Mouse (Mus musculus) cerebellum, adult 2 months (tissue): ENCODE data around the gene Lrrc63.

Source experiments
- CTCF ChIP-seq: fragments of 200-500 bp; IDR thresholded peaks from 2 replicates; pipeline ENCODE4 v1.5.1; 2011; ENCODE audit warnings: low read depth, mild to moderate bottlenecking, control low read depth, low read length, moderate library complexity, borderline replicate concordance; ENCODE audit not compliant: insufficient read depth
- POLR2A ChIP-seq: fragments of 200-500 bp; IDR thresholded peaks from 2 replicates; pipeline ENCODE4 v1.6.1; 2011; ENCODE audit warnings: low read length, control low read depth, borderline replicate concordance; ENCODE audit not compliant: insufficient read depth

GRCm38 (mm10) chr14:75179255-75179963, 48.7 kb upstream of the Lrrc63 start:
- TF ChIP-seq POLR2A: no peak
- TF ChIP-seq CTCF: no peak
